Mouse (Mus musculus) R1 (cell line): ENCODE results near the gene Zfp513.

ENCODE experiments used
- DNase-seq: peaks from one replicate; pipeline ENCODE4 v3.0.0-alpha.2; 2018; ENCODE audit warnings: low read depth, low spot score

Gene Zfp513

GRCm38 (mm10) chr5:31201742-31202590 is at the start of gene Zfp513:
Gene Zfp513, minus strand, starts transcription at chr5:31202303.
- peak; percentile 99 for DNase-seq

DNA sequence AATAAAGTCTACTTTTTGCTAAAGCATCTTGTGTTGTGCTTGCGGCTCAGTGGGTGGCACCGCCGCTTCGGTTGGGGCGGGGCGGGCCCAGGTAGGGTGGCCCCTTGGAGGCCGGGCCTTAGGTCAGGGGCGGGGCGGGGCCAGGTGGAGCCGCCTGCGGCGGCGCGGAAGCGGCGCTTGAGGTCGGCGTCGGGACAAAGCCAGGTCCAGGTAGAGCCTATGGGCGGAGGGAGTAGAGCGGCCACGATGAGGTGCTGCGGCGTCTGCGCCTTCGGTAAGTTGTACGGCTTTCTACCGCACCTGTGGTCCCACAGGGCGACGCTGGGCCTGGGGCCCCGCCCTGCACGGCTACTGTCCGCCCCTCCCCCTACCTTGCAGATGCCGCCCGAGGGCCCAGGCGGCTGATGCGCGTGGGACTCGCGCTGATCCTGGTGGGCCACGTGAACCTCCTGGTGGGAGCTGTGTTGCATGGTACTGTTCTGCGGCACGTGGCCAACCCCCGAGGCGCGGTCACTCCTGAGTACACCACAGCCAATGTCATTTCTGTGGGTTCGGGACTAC is 49.5 kb upstream of the Zfp513 start, which contains the start of gene Krtcap3:
Gene Krtcap3 (plus strand): TSS at position 151 of the 561 bp plus-strand sequence.
- peak; percentile 77 for DNase-seq

GRCm38 (mm10) chr5:31250716-31251115 is 48.6 kb upstream of the Zfp513 start:
- no peak for DNase-seq

- no peak for DNase-seq
Measured at GRCm38 (mm10) chr5:31242191-31242590, 40.1 kb upstream of the Zfp513 start.

- no peak for DNase-seq
Measured at GRCm38 (mm10) chr5:31241522-31242034, 39.5 kb upstream of the Zfp513 start.

GRCm38 (mm10) chr5:31240637-31241521 is 38.8 kb upstream of the Zfp513 start, which contains the start of the genes Nrbp1 and Gm9970:
Gene Nrbp1, plus strand, starts transcription at chr5:31240864.
Gene Gm9970, minus strand, starts transcription at chr5:31241232.
- peak; percentile 95 for DNase-seq

- no peak for DNase-seq
Measured at GRCm38 (mm10) chr5:31226641-31227040, 24.5 kb upstream of the Zfp513 start.

GRCm38 (mm10) chr5:31222696-31223095 is 20.6 kb upstream of the Zfp513 start:
- no peak for DNase-seq

DNA sequence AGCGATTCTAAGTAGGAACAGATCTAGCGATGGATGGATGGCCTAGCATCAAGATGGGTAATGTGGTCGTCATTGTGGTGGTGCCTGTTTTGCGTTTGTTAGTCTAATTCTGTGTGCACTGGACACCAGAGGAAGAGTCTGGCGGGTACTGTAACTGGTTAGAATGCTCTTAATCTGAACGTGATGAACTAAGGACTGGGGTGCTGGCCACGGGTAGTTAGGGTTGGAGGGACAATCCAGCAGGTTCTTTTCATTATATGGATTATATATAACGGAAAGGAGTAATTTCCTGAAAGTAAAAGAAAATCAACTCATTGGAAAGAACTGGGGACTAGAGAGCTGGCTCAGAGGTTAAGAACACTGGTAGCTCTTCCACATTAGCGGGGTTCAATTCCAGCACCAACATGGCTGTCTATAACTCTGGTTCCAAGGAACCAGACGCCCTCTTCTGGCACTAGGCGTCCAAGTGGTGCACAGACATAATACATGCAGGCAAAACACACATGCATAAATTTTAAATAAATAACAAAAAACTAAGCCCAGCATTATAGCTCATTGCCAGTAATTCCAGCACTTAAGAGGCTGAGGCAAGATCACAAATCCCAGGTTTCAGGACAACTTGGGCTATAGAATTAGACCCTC is 19.3 kb upstream of the Zfp513 start:
- peak; percentile 85 for DNase-seq

GRCm38 (mm10) chr5:31220448-31221303 is 18.6 kb upstream of the Zfp513 start, which contains the start of gene Ppm1g:
Gene Ppm1g, minus strand, starts transcription at chr5:31220687.
- DNase-seq: peak; percentile 91

DNA sequence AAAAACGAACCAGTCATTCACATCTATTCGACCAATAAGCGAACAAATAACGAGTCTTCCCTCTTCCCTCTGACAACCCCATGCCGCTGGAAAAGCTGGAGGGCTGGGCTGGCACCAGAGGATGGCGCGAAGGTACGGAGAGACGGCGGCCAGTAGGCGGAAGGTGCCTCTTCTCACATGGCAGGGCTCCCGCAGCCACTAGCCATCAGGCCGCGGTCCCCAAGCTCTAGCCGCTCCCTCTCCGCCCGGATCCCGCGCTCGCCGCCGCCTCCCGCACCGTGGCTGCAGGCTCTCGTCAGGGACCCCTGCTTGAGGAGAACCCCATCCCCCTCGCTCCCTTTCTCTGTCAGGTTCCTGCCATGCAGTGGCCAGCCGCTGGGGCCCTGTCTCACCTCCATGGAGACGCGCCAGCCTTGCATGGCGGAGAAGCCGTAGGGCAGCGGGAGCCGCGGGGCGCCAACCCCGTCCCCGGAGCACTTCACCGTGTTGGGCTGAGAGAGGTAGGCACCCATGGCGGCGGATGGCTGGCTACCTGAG is 17.9 kb upstream of the Zfp513 start:
- peak; percentile 77 for DNase-seq

DNA sequence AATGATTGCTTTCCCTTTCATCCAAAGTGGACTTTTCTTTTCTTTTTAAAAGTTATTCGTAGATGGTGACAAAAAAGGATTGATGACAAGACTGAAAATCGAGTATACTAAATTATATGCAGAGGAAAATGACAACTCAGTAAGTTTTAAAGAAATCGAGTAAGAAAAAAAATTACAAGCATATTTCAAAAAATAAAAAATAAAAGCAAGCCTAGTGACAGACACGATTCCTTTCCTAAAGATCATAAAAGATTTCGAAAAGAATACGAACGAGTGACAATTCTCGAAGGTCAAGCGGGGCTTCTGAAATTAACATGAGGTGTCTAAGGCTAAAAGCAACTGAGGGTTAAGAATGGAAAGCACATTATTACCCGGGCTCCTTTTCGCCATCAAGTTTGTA is 17.4 kb upstream of the Zfp513 start:
- DNase-seq: no peak

GRCm38 (mm10) chr5:31219070-31219469 is 17.0 kb upstream of the Zfp513 start:
- DNase-seq: peak; percentile 59

DNA sequence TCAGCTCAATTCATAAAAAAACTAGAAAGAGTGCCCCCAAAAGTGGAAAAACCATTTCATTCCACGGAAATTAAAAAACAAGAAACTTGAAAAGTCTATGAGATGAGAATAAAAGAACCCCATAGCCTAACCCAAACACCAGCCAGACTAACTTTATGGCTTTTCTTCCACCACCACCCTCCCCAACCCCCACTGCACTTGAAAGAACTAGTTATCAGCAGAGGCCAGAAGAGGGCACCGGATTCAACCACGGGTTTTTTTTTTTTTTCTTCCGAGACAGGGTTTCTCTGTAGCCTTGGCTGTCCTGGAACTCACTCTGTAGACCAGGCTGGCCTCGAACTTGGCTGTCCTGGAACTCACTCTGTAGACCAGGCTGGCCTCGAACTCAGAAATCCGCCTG is 16.2 kb upstream of the Zfp513 start:
- DNase-seq: no peak

DNA sequence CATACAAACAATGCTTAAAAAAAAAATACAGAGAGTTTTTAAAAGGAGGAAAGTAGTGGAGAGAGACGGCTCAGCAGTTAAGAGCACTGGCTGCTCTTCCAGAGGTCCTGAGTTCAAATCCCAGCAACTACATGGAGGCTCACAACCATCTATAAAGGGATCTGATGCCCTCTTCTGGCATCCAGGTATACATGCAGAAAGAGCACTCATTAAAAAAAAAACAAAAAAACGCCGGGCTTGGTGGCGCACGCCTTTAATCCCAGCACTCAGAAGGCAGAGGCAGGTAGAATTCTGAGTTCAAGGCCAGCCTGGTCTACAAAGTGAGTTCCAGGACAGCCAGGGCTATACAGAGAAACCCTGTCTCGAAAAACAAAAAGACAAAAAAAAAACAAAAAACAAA is 14.5 kb upstream of the Zfp513 start:
- peak; percentile 34 for DNase-seq

- DNase-seq: no peak
Measured at GRCm38 (mm10) chr5:31204421-31204820, 2.3 kb upstream of the Zfp513 start.

DNA sequence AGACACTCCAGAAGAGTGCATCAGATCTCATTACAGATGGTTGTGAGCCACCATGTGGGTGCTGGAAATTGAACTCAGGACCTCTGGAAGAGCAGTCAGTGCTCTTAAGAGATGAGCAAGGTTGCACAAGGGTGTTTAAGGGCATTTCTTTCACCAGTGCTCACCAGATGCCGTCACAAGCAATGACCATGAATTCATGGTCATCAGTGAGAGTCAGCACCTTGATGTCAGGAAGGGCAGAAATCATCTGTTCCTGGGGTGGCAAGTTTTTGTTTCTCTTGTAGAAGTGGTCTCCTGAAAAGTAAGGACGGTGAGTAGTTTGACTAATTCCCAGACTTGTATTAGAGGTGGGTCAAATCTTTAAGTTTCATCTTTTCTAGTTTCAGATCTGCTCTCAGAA is 1.8 kb upstream of the Zfp513 start:
- no peak for DNase-seq

- DNase-seq: no peak
Measured at GRCm38 (mm10) chr5:31202933-31203332, 830 bp upstream of the Zfp513 start.

- DNase-seq: no peak
Measured at GRCm38 (mm10) chr5:31201042-31201741, 911 bp downstream of the Zfp513 start.
